Mouse (Mus musculus) gastrocnemius, adult 2 months (tissue): Measurements from ENCODE around the gene Pbdc1. TPM values are rescaled to one million over a fixed set of nuclear protein-coding genes. Genes with fewer than 3 reads are reported as not detected.
"Not testable (repeated sequence)": the region's sequence is repeated elsewhere in the genome, so short reads cannot be mapped to it uniquely, and the experiment has no call there.

Experiments
- DNase-seq: peaks from one replicate; pipeline ENCODE4 v3.0.0; 2022
- H3K27ac ChIP-seq: fragments of 200-600 bp; 2 replicates; pipeline ENCODE4 v1.8.1; 2022; ENCODE audit warnings: mild to moderate bottlenecking
- H3K4me3 ChIP-seq: fragments of 200-600 bp; 2 replicates; pipeline ENCODE4 v1.8.1; 2022; ENCODE audit warnings: mild to moderate bottlenecking, moderate library complexity
- CTCF ChIP-seq: fragments of 200-600 bp; IDR thresholded peaks from 2 replicates; pipeline ENCODE4 v1.8.1; 2022; ENCODE audit warnings: antibody characterized with exemption, mild to moderate bottlenecking, moderate library complexity
- intact Hi-C: fragments of 180-260 bp; cut with DNase I; formaldehyde crosslinking; loops from one replicate; pipeline ENCODE4 v1.15.1; 2025
- total RNA-seq, 2 experiments: library from RNA; stranded (reverse); gene quantifications; 2 replicates each; pipeline ENCODE4 v1.2.3; 2021

Gene Pbdc1
- total RNA-seq, 2 experiments from 2014 or later = 6.6 to 9.4 TPM

DNA sequence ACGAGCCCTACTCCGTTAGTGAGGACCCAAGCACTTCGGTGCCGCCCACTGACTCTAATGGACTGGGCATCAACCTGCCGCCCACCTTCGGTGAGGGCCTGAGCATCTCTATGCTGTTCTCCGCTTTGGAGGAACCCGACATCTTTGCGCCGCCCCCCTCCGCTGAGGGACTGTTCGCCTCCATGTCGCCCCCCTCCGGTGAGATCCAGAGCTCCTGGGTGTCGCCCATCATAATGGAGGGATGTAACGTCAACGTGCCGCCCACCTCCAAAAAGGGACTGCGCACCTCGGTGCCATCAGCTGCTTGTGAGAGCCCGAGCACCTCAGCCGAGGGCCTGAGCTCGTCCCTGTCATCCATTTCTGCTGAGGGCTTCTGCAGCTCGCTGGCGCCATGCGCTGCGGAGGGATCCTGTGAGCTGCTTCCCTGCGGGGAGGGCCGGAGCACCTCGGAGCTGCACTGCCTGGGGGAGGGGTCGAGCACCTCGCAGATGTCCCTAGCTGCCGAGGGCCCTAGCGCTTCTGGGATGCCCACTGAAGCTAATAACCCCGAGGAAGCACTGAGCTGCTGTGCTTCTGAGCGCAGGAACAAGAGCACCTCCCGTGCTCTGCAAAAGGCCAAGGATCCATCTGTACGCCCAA is 41.8 kb downstream of the Pbdc1 start:
- peak; percentile 66 for DNase-seq
- TF ChIP-seq CTCF = peak; percentile 59
- Histone ChIP-seq H3K27ac (peak overlapping the region; percentile 62), H3K4me3 (peak overlapping the region; percentile 84)
- intact Hi-C loops = no loop called here

DNA sequence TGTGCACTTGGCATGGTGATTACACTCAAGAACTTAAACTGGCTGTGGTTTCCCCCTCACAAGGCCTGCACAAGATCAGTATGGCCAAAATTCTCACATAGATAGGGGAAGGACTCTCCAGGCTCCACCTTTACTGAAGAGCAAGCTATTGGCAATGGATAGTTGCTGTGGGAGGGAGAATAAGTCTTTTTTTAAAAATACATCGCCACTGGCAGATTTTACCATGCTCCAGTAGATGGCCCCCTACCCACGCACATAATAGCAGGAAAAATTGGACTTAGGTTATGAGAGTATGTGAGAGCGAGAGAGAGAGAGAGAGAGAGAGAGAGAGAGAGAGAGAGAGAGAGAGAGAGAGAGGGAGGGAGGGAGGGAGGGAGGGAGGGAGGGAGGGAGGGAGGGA is 45.3 kb downstream of the Pbdc1 start:
- intact Hi-C loops = no loop called here
- TF ChIP-seq CTCF = peak; percentile 17; the same call in 1 of the 2 replicates
- H3K4me3 ChIP-seq = no peak overlapping the region
- DNase-seq = no peak
- no peak overlapping the region for H3K27ac ChIP-seq

DNA sequence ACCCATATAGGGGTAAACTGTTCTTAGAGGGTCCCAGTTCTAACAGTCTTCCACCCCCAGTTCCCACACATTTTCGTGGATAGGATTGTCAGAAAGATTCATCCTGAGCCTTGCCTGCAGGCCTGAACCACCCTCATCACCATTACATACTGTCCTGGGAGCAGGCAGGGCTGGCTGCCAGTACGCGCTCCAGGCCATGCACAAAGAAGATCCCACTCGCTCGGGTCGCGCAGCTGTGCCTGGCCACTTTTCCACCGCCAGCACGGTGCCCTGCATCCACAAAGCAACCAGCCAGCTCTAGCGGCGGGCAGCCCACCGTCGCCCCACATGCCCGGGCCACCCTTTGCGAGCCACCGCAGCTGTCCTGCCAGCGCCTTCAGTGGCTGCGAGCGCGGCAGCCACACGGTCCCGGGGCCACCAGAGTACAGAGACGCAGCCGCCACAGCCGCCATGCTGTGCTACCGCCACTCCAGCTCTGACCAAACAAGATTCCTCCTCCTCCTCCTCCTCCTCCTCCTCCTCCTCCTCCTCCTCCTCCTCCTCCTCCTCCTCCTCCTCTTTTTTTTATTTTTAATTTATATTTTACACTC is 72.4 kb downstream of the Pbdc1 start:
- no peak overlapping the region for H3K4me3 ChIP-seq
- no peak overlapping the region for H3K27ac ChIP-seq
- no peak for DNase-seq
- intact Hi-C loops = no loop called here
- TF ChIP-seq CTCF = no peak

DNA sequence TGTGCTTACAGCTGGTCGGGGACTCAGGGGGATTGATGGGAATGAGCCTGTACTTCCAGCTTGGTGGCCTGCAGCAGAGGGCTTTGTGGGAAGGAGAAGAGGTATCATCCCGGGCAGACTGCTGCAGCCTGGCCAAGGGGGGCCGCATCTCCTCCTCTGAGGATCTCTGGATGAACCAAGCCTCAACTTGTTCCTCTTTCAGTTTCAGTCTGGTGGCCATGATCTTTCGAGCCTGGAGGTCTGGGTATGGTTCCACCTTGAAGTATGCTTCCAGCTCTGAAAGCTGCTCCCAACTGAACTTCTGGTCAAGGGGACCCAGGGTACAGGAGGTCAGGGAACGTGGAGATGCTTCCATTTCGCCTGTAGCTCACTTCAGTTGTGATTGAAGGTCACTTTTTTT is 85.5 kb downstream of the Pbdc1 start:
- H3K4me3 ChIP-seq, intact Hi-C loops, H3K27ac ChIP-seq, DNase-seq: not testable (repeated sequence)

Other genes starting within 250 kb of the Pbdc1 start
- gene Magee2, start 222.5 kb upstream of the Pbdc1 start, total RNA-seq = not detected
- 1 to 10 TPM in 1 of 2 experiments, under 1 TPM in 1; 0.77 to 1.7 TPM for gene Magee1, start 40.6 kb downstream of the Pbdc1 start, total RNA-seq